Mouse (Mus musculus) stomach, embryonic 14.5 days (tissue): ENCODE results near the gene Fblim1. TPM values are rescaled to one million over a fixed set of nuclear protein-coding genes. Genes with fewer than 3 reads are reported as not detected.

Experiments
- ATAC-seq: fragments of 200-750 bp; cut with Nextera tagmentation; 2 replicates; pipeline ENCODE4 v1.8.0; 2017; ENCODE audit warnings: low read depth, moderate TSS enrichment; ENCODE audit not compliant: insufficient number of reproducible peaks, insufficient read depth, low FRiP score
- H3K27ac ChIP-seq: fragments of 300-500 bp; sonication (generic); 2 replicates; pipeline ENCODE4 v1.5.1; 2014; ENCODE audit warnings: mild to moderate bottlenecking, low read length, moderate library complexity, mixed read lengths
- H3K27me3 ChIP-seq: fragments of 300-500 bp; sonication (generic); 2 replicates; pipeline ENCODE4 v1.6.1; 2014; ENCODE audit warnings: low read length, control low read depth, mixed read lengths; ENCODE audit not compliant: control insufficient read depth, insufficient read depth
- H3K36me3 ChIP-seq: fragments of 300-500 bp; sonication (generic); 2 replicates; pipeline ENCODE4 v1.6.1; 2014; ENCODE audit warnings: mild to moderate bottlenecking, control low read depth, low read length, moderate library complexity, mixed read lengths; ENCODE audit not compliant: control insufficient read depth, insufficient read depth
- H3K4me1 ChIP-seq: fragments of 300-500 bp; sonication (generic); 2 replicates; pipeline ENCODE4 v1.6.1; 2014; ENCODE audit warnings: low read length, control low read depth, mixed read lengths; ENCODE audit not compliant: control insufficient read depth, insufficient read depth
- H3K4me2 ChIP-seq: fragments of 300-500 bp; sonication (generic); replicated peaks from 2 replicates; pipeline ENCODE4 v1.6.1; 2014; ENCODE audit warnings: low read depth, low read length, control low read depth
- H3K4me3 ChIP-seq: fragments of 300-500 bp; sonication (generic); 2 replicates; pipeline ENCODE4 v1.5.1; 2014; ENCODE audit warnings: low read depth, low read length, control low read depth
- H3K9ac ChIP-seq: fragments of 300-500 bp; sonication (generic); replicated peaks from 2 replicates; pipeline ENCODE4 v1.6.1; 2014; ENCODE audit warnings: low read depth, mild to moderate bottlenecking, control low read depth, low read length, moderate library complexity, mixed read lengths
- H3K9me3 ChIP-seq: fragments of 300-500 bp; sonication (generic); 2 replicates; pipeline ENCODE4 v1.6.1; 2016; ENCODE audit warnings: low read depth, low read length, control low read depth; ENCODE audit not compliant: control insufficient read depth
- WGBS: fragments of 180-500 bp; shearing (Covaris S2); extraction: QIAGEN DNeasy Blood & Tissue Kit; methylation state at CpG from one replicate; pipeline ENCODE4 v1.1.7; 2014; 5-methylcytosine and 5-hydroxymethylcytosine counted together
- polyA plus RNA-seq: library from polyadenylated mRNA; unstranded; fragments of >200 nt; fragmentation: Nextera tagmentation; extraction: Ambion mirVana; gene quantifications from 2 replicates; pipeline ENCODE4 v1.2.1, GENCODE M21; 2014

Gene Fblim1
- polyA plus RNA-seq, 1 experiment from 2014 or later: 94.9 TPM

DNA sequence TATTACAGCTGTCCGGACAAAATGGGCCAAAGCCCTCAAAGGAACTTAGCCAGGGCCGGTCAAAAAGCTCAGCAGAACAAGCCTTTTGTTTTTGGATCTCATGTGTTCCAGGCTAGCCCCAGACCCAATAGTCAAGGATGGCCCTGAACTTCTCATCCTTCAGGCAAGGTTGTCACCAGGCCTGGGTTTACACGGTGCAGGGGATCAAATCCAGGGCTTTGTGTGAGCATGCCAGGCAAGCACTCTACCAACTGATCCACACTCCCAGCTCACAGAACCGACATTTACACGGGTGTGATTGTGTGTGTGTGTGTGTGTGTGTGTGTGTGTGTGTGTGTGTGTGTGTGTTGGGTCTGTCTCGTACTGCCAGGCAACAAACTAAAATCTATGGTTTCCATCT, 10.9 kb upstream of the Fblim1 start:
- Histone ChIP-seq H3K27me3 (no peaks in the 10 kb centered on the region), H3K36me3 (no peaks in the 10 kb centered on the region), H3K4me2 (no peak overlapping the region), H3K4me1 (peaks cover 9% of the 10 kb centered on the region; the same call in 1 of the 2 replicates), H3K9me3 (no peaks in the 10 kb centered on the region), H3K9ac (no peak overlapping the region), H3K4me3 (no peak overlapping the region), H3K27ac (no peak overlapping the region)
- no peak for ATAC-seq
- WGBS: 75% methylated on average over 6 of the region's 6 CpGs

DNA sequence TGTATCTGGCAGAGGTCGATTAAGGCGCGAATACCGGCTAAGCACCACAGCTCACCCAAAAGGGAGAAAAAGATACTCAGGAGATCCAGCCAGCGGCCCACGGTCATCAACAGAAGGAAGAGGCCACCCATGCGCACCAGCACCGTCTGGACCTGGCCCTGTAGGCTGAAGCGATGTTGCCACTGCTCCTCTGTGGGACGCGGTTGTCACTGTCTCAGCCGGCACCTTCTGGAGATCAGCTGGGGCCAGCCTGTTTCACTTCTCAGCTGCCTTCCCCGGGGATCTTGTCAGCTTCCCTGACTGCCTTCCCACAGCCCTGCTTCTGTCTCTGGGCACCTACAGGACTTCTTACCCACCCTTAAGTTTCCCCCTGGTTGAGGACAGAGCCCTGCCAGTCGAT, 9.1 kb upstream of the Fblim1 start:
- Histone ChIP-seq H3K4me1 (peaks cover 9% of the 10 kb centered on the region; the same call in 1 of the 2 replicates), H3K27ac (no peak overlapping the region)
- 83% methylated on average over 14 of the region's 14 CpGs for WGBS

GRCm38 (mm10) chr4:141609538-141609937, 3.6 kb upstream of the Fblim1 start:
- WGBS: 66% methylated on average over 6 of the region's 6 CpGs
- no peak overlapping the region for H3K9ac ChIP-seq
- ATAC-seq: no peak
- no peaks in the 10 kb centered on the region for H3K36me3 ChIP-seq
- no peaks in the 10 kb centered on the region for H3K27me3 ChIP-seq
- H3K4me3 ChIP-seq: no peak overlapping the region
- H3K27ac ChIP-seq: no peak overlapping the region
- no peaks in the 10 kb centered on the region for H3K9me3 ChIP-seq
- H3K4me2 ChIP-seq: no peak overlapping the region
- H3K4me1 ChIP-seq: no peaks in the 10 kb centered on the region

More for the DNA sequence above, 9.1 kb upstream of the Fblim1 start:
- Histone ChIP-seq H3K4me2 (no peak overlapping the region), H3K4me3 (no peak overlapping the region), H3K27me3 (no peaks in the 10 kb centered on the region), H3K9ac (no peak overlapping the region), H3K9me3 (no peaks in the 10 kb centered on the region), H3K36me3 (no peaks in the 10 kb centered on the region)
- no peak for ATAC-seq

DNA sequence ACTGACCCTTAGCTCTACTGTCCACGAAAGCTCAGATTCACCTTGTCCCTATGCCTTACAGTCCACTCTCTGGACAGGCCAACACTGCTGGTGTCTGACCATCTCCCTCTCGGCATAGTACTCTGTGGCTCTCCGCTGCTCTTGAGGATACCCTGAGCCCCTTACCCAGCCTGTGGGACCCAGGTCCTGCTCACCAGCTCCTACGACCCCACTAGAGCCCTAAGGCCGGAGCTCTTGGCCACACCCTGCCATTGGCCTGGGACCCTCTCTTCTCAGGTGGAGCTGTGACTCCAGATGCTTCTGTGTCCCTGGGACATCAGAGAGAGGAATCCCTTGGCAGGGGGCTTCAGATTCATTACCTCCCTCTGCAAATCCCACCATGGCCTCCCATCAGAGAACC, 475 bp downstream of the Fblim1 start:
- H3K4me3 ChIP-seq: no peak overlapping the region
- no peaks in the 10 kb centered on the region for H3K9me3 ChIP-seq
- H3K4me1 ChIP-seq: peaks cover 13% of the 10 kb centered on the region; the same call in 1 of the 2 replicates
- no peaks in the 10 kb centered on the region for H3K36me3 ChIP-seq
- no peak overlapping the region for H3K27ac ChIP-seq
- 91% methylated on average over 5 of the region's 5 CpGs for WGBS
- ATAC-seq: no peak
- H3K4me2 ChIP-seq: no peak overlapping the region
- no peak overlapping the region for H3K9ac ChIP-seq
- no peaks in the 10 kb centered on the region for H3K27me3 ChIP-seq

GRCm38 (mm10) chr4:141604493-141604892, 1.4 kb downstream of the Fblim1 start:
- no peak for ATAC-seq

DNA sequence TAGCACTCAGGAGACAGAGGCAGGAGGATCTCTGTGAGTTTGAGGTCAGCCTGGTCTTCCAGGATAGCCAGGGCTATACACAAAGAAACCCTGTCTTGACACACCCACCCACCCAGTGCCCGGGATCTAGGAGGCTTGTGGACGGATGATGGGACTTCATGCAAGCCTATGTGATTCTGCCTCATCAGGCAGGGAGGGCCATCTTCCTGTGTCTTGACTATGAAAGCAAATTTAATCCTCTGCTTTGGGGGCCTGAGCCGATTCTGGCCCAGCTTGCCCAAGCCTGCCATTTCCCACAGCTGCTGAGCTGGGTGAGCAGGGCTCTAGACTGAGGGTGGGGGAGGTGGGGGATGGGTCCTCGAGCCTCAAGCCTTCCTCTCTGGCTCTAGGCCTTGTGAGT, 2.0 kb downstream of the Fblim1 start:
- 0 out of 2 replicates have a peak, but pooled peaks have one; percentile 16 for ATAC-seq
- Histone ChIP-seq H3K36me3 (no peaks in the 10 kb centered on the region), H3K27me3 (no peaks in the 10 kb centered on the region), H3K27ac (peak overlapping the region; percentile 76; the same call in 1 of the 2 replicates), H3K9me3 (no peaks in the 10 kb centered on the region), H3K4me3 (no peak overlapping the region), H3K4me1 (peaks cover 16% of the 10 kb centered on the region; the same call in 1 of the 2 replicates), H3K9ac (no peak overlapping the region), H3K4me2 (no peak overlapping the region)
- 48% methylated on average over 4 of the region's 4 CpGs for WGBS

More at GRCm38 (mm10) chr4:141604493-141604892, 1.4 kb downstream of the Fblim1 start:
- H3K9me3 ChIP-seq: no peaks in the 10 kb centered on the region
- H3K4me2 ChIP-seq: no peak overlapping the region
- H3K27me3 ChIP-seq: no peaks in the 10 kb centered on the region
- H3K9ac ChIP-seq: no peak overlapping the region
- H3K27ac ChIP-seq: peak overlapping the region; percentile 76
- H3K4me3 ChIP-seq: no peak overlapping the region
- 17% methylated on average over 8 of the region's 8 CpGs for WGBS
- no peaks in the 10 kb centered on the region for H3K36me3 ChIP-seq
- H3K4me1 ChIP-seq: peaks cover 16% of the 10 kb centered on the region; the same call in 1 of the 2 replicates

DNA sequence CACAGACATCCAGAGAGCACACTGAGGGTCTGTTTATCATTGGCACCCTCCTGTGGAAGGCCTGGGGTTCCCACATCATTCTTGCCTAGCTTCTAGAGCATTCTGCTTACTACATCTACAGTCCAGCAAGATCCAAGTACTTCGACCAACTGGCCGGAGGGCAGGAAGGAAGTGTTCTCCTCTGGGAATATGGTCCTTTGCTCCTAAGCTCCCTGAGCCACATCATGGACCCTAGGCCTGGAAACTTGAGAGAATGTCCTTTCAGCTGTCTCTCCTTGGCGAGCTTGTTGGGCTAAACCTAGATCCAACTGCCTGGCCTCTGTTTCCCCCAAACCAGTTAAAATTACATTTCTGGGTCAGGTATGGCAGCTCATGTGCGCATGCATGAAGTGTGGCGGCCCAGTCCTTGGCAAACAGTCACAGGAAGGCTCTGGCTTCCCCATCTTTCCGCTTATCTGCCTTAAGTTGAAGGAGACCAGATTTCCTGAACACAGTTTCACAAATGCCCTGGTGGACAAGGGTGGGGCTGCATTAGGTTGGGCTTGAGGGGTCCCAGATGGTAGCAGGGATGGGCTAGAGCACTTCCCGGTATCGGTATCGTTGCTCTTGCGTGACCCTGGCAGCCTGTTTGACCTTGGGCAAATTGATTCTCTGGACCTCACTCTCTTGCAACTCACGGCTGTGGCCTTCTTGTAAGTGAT, 3.2 kb downstream of the Fblim1 start:
- Histone ChIP-seq H3K4me2 (no peak overlapping the region), H3K27ac (no peak overlapping the region), H3K36me3 (no peaks in the 10 kb centered on the region), H3K27me3 (no peaks in the 10 kb centered on the region), H3K4me1 (peaks cover 19% of the 10 kb centered on the region; the same call in 1 of the 2 replicates), H3K9ac (no peak overlapping the region), H3K9me3 (no peaks in the 10 kb centered on the region), H3K4me3 (no peak overlapping the region)
- 67% methylated on average over 11 of the region's 11 CpGs for WGBS
- no peak for ATAC-seq

- peaks cover 19% of the 10 kb centered on the region; the same call in 1 of the 2 replicates for H3K4me1 ChIP-seq
- H3K36me3 ChIP-seq: no peaks in the 10 kb centered on the region
- H3K4me2 ChIP-seq: no peak overlapping the region
- 73% methylated on average over 12 of the region's 12 CpGs for WGBS
- no peak overlapping the region for H3K9ac ChIP-seq
- no peaks in the 10 kb centered on the region for H3K27me3 ChIP-seq
- H3K27ac ChIP-seq: no peak overlapping the region
- no peaks in the 10 kb centered on the region for H3K9me3 ChIP-seq
- ATAC-seq: no peak
- no peak overlapping the region for H3K4me3 ChIP-seq
Observed at GRCm38 (mm10) chr4:141601148-141601862, 4.6 kb downstream of the Fblim1 start.
